ENCODE assay signal across 15 mouse cellular contexts in genomic region chr13:69109168-69109567, GRCm38 (mm10).
"Had no signal": no experiment of that assay in that cellular context is flagged by ENCODE, and none has a peak within 500 bp of the region (broad histone marks: within the 10 kb centered on the region; RNA-seq: fewer than 3 reads in every experiment).

No protein-coding gene starts in this region.

- H3K9ac ChIP-seq: limb, embryonic 12.5 days; liver, embryonic 13.5 days; liver, postnatal 0 days; lung, embryonic 15.5 days; midbrain, embryonic 12.5 days; neural tube, embryonic 13.5 days had no signal

- H3K9me3 ChIP-seq: limb, embryonic 12.5 days; liver, embryonic 13.5 days; lung, embryonic 15.5 days; midbrain, embryonic 12.5 days; neural tube, embryonic 13.5 days had no signal

- H3K4me3 ChIP-seq: limb, embryonic 12.5 days; liver, embryonic 13.5 days; lung, embryonic 15.5 days; megakaryocyte, embryonic 14.5 days; midbrain, embryonic 12.5 days; neural tube, embryonic 13.5 days had no signal

- DNase-seq: kidney, adult 8-10 months; kidney, postnatal 25 days; liver; liver, embryonic 13.5 days; liver, postnatal 0 days; lung, postnatal 14 days; thymus, adult 2 months; thymus, postnatal 25 days had no signal

- ATAC-seq: intestine, postnatal 0 days; liver, postnatal 0 days had no signal

- H3K27ac ChIP-seq: limb, embryonic 12.5 days; liver, embryonic 13.5 days; lung, embryonic 15.5 days; macrophage; midbrain, embryonic 12.5 days; neural tube, embryonic 13.5 days had no signal

- H3K4me1 ChIP-seq: limb, embryonic 12.5 days; liver, embryonic 13.5 days; lung, embryonic 15.5 days; megakaryocyte, embryonic 14.5 days; midbrain, embryonic 12.5 days; neural tube, embryonic 13.5 days had no signal

- H3K4me2 ChIP-seq: limb, embryonic 12.5 days; liver, embryonic 13.5 days; lung, embryonic 15.5 days; midbrain, embryonic 12.5 days; neural tube, embryonic 13.5 days had no signal

- H3K27me3 ChIP-seq: limb, embryonic 12.5 days; liver, embryonic 13.5 days; lung, embryonic 15.5 days; megakaryocyte, embryonic 14.5 days; midbrain, embryonic 12.5 days; neural tube, embryonic 13.5 days had no signal

- H3K36me3 ChIP-seq: limb, embryonic 12.5 days; liver, embryonic 13.5 days; lung, embryonic 15.5 days; midbrain, embryonic 12.5 days; neural tube, embryonic 13.5 days had no signal
